Mouse (Mus musculus) heart, postnatal 14 days (tissue): Measurements from ENCODE around the gene Alad. TPM values are rescaled to one million over a fixed set of nuclear protein-coding genes. Genes with fewer than 3 reads are reported as not detected.

ENCODE experiments used
- total RNA-seq, 2 experiments: library from RNA; stranded (reverse); gene quantifications; 2 replicates each; pipeline ENCODE4 v1.2.3; 2021

Alad gene
- total RNA-seq, 2 experiments from 2014 or later: 46.5 to 47.9 TPM

Other genes starting within 250 kb of the Alad start
- gene Fkbp15, start 159.4 kb downstream of the Alad start, total RNA-seq: 10 to 100 TPM; 19.5 to 23.6 TPM
- gene Slc31a1, start 159.2 kb downstream of the Alad start, total RNA-seq: 10 to 100 TPM; 25.9 to 28.5 TPM
- 10 to 100 TPM; 42.3 to 44.4 TPM for gene Cdc26, start 111.3 kb downstream of the Alad start, total RNA-seq
- gene Prpf4, start 111.1 kb downstream of the Alad start, total RNA-seq: 10 to 100 TPM in 1 of 2 experiments, 1 to 10 TPM in 1; 9.7 to 10.7 TPM
- gene Rnf183, start 84.7 kb downstream of the Alad start, total RNA-seq: not detected
- under 1 TPM; 0.65 to 0.66 TPM for gene Wdr31, start 49.0 kb downstream of the Alad start, total RNA-seq
- under 1 TPM in 1 of 2 experiments, not detected in 1; 0.12 TPM for gene Bspry, start 39.9 kb downstream of the Alad start, total RNA-seq
- 1 to 10 TPM; 5.0 to 5.4 TPM for gene Hdhd3, start 16.5 kb downstream of the Alad start, total RNA-seq
- 10 to 100 TPM; 18.6 to 19.1 TPM for gene Pole3, start 5.2 kb upstream of the Alad start, total RNA-seq
- gene 4933430I17Rik, start 5.5 kb upstream of the Alad start, total RNA-seq: under 1 TPM in 1 of 2 experiments, not detected in 1; 0.19 TPM
- gene Rgs3, start 39.9 kb upstream of the Alad start, total RNA-seq: 10 to 100 TPM; 38.9 to 42.2 TPM